20 mouse cellular contexts compared by ENCODE assay signal in genomic region chr6:54118897-54119296, GRCm38 (mm10).
DNase-seq lines count a peak whose midpoint lies in the region; ATAC-seq and TF ChIP-seq lines count a peak whose summit lies in the region.
"Had no signal": no experiment of that assay in that cellular context is flagged by ENCODE, and none has a peak within 500 bp of the region (broad histone marks: within the 10 kb centered on the region; RNA-seq: fewer than 3 reads in every experiment).

No protein-coding gene starts in this region.

- TF ChIP-seq CTCF in lung, adult 2 months (IDR thresholded peaks at IDR 0.05; ENCODE audit: insufficient read depth, low read length): no peak

- H3K36me3 ChIP-seq in heart, embryonic 10.5 days: no peaks in the 10 kb centered on the region
- H3K36me3 ChIP-seq in intestine, embryonic 14.5 days (ENCODE audit: control insufficient read depth, insufficient read depth, low read length): no peaks in the 10 kb centered on the region
- no peaks in the 10 kb centered on the region for H3K36me3 ChIP-seq in stomach, embryonic 15.5 days
- H3K36me3 ChIP-seq: embryonic facial prominence, embryonic 12.5 days; kidney, embryonic 15.5 days; limb, embryonic 13.5 days; liver, embryonic 13.5 days; lung, embryonic 15.5 days had no signal

- no peaks in the 10 kb centered on the region for H3K9me3 ChIP-seq in heart, embryonic 10.5 days
- H3K9me3 ChIP-seq in intestine, embryonic 14.5 days (ENCODE audit: control insufficient read depth, low read length): no peaks in the 10 kb centered on the region
- no peaks in the 10 kb centered on the region for H3K9me3 ChIP-seq in stomach, embryonic 15.5 days
- H3K9me3 ChIP-seq: embryonic facial prominence, embryonic 12.5 days; kidney, embryonic 15.5 days; limb, embryonic 13.5 days; liver, embryonic 13.5 days; lung, embryonic 15.5 days had no signal

- TF ChIP-seq POLR2A in lung, adult 2 months (IDR thresholded peaks at IDR 0.05; ENCODE audit: borderline replicate concordance, extremely low read depth, low read depth, low read length): no peak

- WGBS in heart, embryonic 10.5 days: 61% methylated on average over 4 of the region's 4 CpGs
- 73% methylated on average over 4 of the region's 4 CpGs for WGBS in intestine, embryonic 14.5 days
- WGBS in stomach, embryonic 15.5 days: 59% methylated on average over 4 of the region's 4 CpGs
- WGBS in lung, adult 2 months: 63% methylated on average over 4 of the region's 4 CpGs

- no peak overlapping the region for H3K4me2 ChIP-seq in intestine, embryonic 14.5 days (ENCODE audit: low read length)
- H3K4me2 ChIP-seq in stomach, embryonic 15.5 days: no peak overlapping the region
- H3K4me2 ChIP-seq: embryonic facial prominence, embryonic 12.5 days; kidney, embryonic 15.5 days; limb, embryonic 13.5 days; liver, embryonic 13.5 days; lung, embryonic 15.5 days had no signal

- no peak overlapping the region for H3K4me3 ChIP-seq in heart, embryonic 10.5 days
- no peak overlapping the region for H3K4me3 ChIP-seq in intestine, embryonic 14.5 days (ENCODE audit: low read depth, low read length)
- H3K4me3 ChIP-seq in stomach, embryonic 15.5 days (replicated peaks): no peak overlapping the region
- no peak overlapping the region for H3K4me3 ChIP-seq in lung, adult 2 months (replicated peaks; ENCODE audit: extremely low read depth, low read depth, low read length)
- H3K4me3 ChIP-seq: embryonic facial prominence, embryonic 12.5 days; erythroblast, embryonic 14.5 days; kidney, embryonic 15.5 days; limb, embryonic 13.5 days; liver, embryonic 13.5 days; lung, embryonic 15.5 days had no signal

- peaks cover 10% of the 10 kb centered on the region for H3K27me3 ChIP-seq in heart, embryonic 10.5 days (ENCODE audit: insufficient read depth, poor library complexity, severe bottlenecking)
- no peaks in the 10 kb centered on the region for H3K27me3 ChIP-seq in intestine, embryonic 14.5 days (replicated peaks; ENCODE audit: control insufficient read depth, insufficient read depth, low read length)
- H3K27me3 ChIP-seq in stomach, embryonic 15.5 days (replicated peaks): no peaks in the 10 kb centered on the region
- H3K27me3 ChIP-seq: embryonic facial prominence, embryonic 12.5 days; kidney, embryonic 15.5 days; limb, embryonic 13.5 days; liver, embryonic 13.5 days had no signal

- peaks cover 13% of the 10 kb centered on the region for H3K4me1 ChIP-seq in heart, embryonic 10.5 days
- 0 out of 2 replicates have a peak, but pooled peaks cover 6% of the 10 kb centered on the region for H3K4me1 ChIP-seq in intestine, embryonic 14.5 days (replicated peaks; ENCODE audit: control insufficient read depth, insufficient read depth, low read length)
- peaks cover 7% of the 10 kb centered on the region; the same call in 1 of the 2 replicates for H3K4me1 ChIP-seq in stomach, embryonic 15.5 days
- H3K4me1 ChIP-seq in lung, adult 2 months (ENCODE audit: control insufficient read depth, insufficient read depth, low read length): peaks cover 3% of the 10 kb centered on the region
- H3K4me1 ChIP-seq: embryonic facial prominence, embryonic 12.5 days had no signal

- no peak for ATAC-seq in CD4-positive, CD25-positive, alpha-beta regulatory T cell, adult 4 months
- ATAC-seq in intestine, embryonic 14.5 days (replicated peaks; ENCODE audit: low FRiP score, low TSS enrichment, low read depth): no peak
- ATAC-seq in stomach, embryonic 15.5 days (ENCODE audit: insufficient read depth, low FRiP score, low read depth): peak; percentile 56; the same call in 1 of the 2 replicates

- H3K9ac ChIP-seq in intestine, embryonic 14.5 days (ENCODE audit: low read length): no peak overlapping the region
- H3K9ac ChIP-seq in stomach, embryonic 15.5 days: no peak overlapping the region
- H3K9ac ChIP-seq: embryonic facial prominence, embryonic 12.5 days; kidney, embryonic 15.5 days; limb, embryonic 13.5 days; liver, embryonic 13.5 days; lung, embryonic 15.5 days had no signal

- DNase-seq in CD4-positive, CD25-positive, alpha-beta regulatory T cell, adult 2 months (ENCODE audit: low read depth, low spot score): peak; percentile 40
- peak; percentile 36 for DNase-seq in heart, embryonic 10.5 days (ENCODE audit: low spot score)
- no peak for DNase-seq in heart, adult 9 months (ENCODE audit: low spot score in 2 of 2)
- DNase-seq in intestine, embryonic 14.5 days (ENCODE audit: low spot score): no peak
- no peak for DNase-seq in lung, adult 2 months
- no peak for DNase-seq in layer of hippocampus, adult 18-20 months (ENCODE audit: low spot score in 2 of 2)
- DNase-seq: cerebellum, adult 8-10 months; gastrocnemius, postnatal 10 days; heart, adult 18-20 months; liver, embryonic 13.5 days; lung, postnatal 4 days; right cerebral cortex, postnatal 4 days; thymus, postnatal 14 days had no signal

- H3K27ac ChIP-seq in heart, embryonic 10.5 days: no peak overlapping the region
- peak overlapping the region; percentile 30; the same call in 1 of the 2 replicates for H3K27ac ChIP-seq in intestine, embryonic 14.5 days (ENCODE audit: low read depth)
- H3K27ac ChIP-seq in stomach, embryonic 15.5 days: peak overlapping the region; percentile 27; the same call in 1 of the 2 replicates
- H3K27ac ChIP-seq: embryonic facial prominence, embryonic 12.5 days; kidney, embryonic 15.5 days; limb, embryonic 13.5 days; liver, embryonic 13.5 days; lung, embryonic 15.5 days had no signal

Comparison
In these comparisons a context has a peak if more than half of its experiments do, and no peak if none do; other contexts are left out.
1. DNase-seq: peak in CD4-positive, CD25-positive, alpha-beta regulatory T cell, adult 2 months (single experiment) and heart, embryonic 10.5 days (single experiment); none in heart, adult 9 months (0 of 2), intestine, embryonic 14.5 days (single experiment), lung, adult 2 months (single experiment) and layer of hippocampus, adult 18-20 months (0 of 2).